Mouse (Mus musculus) liver, embryonic 18 days (tissue): ENCODE measurements around the gene Gm17654. TPM values are rescaled to one million over a fixed set of nuclear protein-coding genes. Genes with fewer than 3 reads are reported as not detected.

Source experiments
- polyA plus RNA-seq: library from polyadenylated mRNA; depleted of rRNA; stranded (reverse); fragments of >200 nt; gene quantifications from 2 replicates; pipeline ENCODE4 v1.2.3, GENCODE M21; 2012; rRNA removed

Gene Gm17654
- not detected in 2 replicates for polyA plus RNA-seq

GRCm38 (mm10) chr14:43579046-43579445 is at the start of gene Gm17654:
Gene Gm17654 (minus strand): TSS chr14:43579146.

GRCm38 (mm10) chr14:43607913-43608312 is 29.0 kb upstream of the Gm17654 start, which contains the start of gene Gm10375:
Gene Gm10375 (minus strand): TSS chr14:43608013.

GRCm38 (mm10) chr14:43543276-43543675 is 35.7 kb downstream of the Gm17654 start, which contains the start of gene Gm5799:
Gene Gm5799 (plus strand): TSS chr14:43543576.

Other genes with a start within 250 kb of the Gm17654 start
- not detected in 2 replicates for gene 1700001F09Rik, start 231.3 kb downstream of the Gm17654 start, polyA plus RNA-seq
- gene Gm8138, start 162.8 kb downstream of the Gm17654 start, polyA plus RNA-seq, result not detected in 2 replicates
- not detected in 2 replicates for gene Gm5799, start 35.6 kb downstream of the Gm17654 start, polyA plus RNA-seq
- not detected in 2 replicates for gene Gm10375, start 28.9 kb upstream of the Gm17654 start, polyA plus RNA-seq
- not detected in 2 replicates for gene Gm8165, start 98.1 kb upstream of the Gm17654 start, polyA plus RNA-seq
- 0.17 and 0.26 TPM in 2 replicates for gene Gm7324, start 118.7 kb upstream of the Gm17654 start, polyA plus RNA-seq
- gene Gm16506, start 148.3 kb upstream of the Gm17654 start, polyA plus RNA-seq, result not detected in 2 replicates
- gene Gm6526, start 168.7 kb upstream of the Gm17654 start, polyA plus RNA-seq, result not detected in 2 replicates
- gene Gm8180, start 205.6 kb upstream of the Gm17654 start, polyA plus RNA-seq, result not detected in 2 replicates